Mouse (Mus musculus): ENCODE results near the gene Thsd4. TPM values are rescaled to one million over a fixed set of nuclear protein-coding genes. Genes with fewer than 3 reads are reported as not detected.

The Thsd4 gene
- total RNA-seq, 2 experiments from 2014 or later = 5.0 to 5.5 TPM

GRCm38 (mm10) chr9:60351153-60351552 lies 170.7 kb downstream of the Thsd4 start:
- DNase-seq (ENCODE audit: extremely low spot score in 1 of 2, low spot score in 2 of 2) = no peak
- H3K4me3 ChIP-seq = no peak overlapping the region
- TF ChIP-seq CTCF (IDR thresholded peaks at IDR 0.05) = no peak
- no peak overlapping the region for H3K27ac ChIP-seq
- intact Hi-C loops (cut with DNase I) = no loop called here

- no peak for TF ChIP-seq CTCF (IDR thresholded peaks at IDR 0.05)
- DNase-seq (ENCODE audit: extremely low spot score in 1 of 2, low spot score in 2 of 2) = no peak
- no peak overlapping the region for H3K4me3 ChIP-seq
- intact Hi-C loops (cut with DNase I) = no loop called here
- H3K27ac ChIP-seq = no peak overlapping the region
Observed at GRCm38 (mm10) chr9:60336147-60336546, 185.7 kb downstream of the Thsd4 start.

DNA sequence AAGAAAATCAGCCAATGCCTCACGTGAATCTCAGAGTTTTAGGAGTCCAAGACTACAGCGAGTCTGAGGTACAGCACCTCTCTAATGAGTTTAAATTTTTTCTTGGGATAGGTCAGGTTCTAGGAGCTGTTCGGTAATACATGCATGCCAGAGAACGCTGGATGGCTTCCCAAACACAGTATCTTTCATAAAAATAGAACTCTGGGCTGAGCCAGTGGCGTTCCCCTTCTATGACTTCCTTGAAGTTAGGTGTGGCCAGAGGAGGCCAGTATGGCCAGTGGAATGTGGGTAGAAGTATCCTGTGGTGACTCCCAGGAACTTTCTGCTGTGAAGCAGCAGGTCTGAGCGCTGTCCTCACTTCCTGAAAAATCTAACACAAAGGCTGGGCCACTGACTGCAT lies 186.4 kb downstream of the Thsd4 start:
- Histone ChIP-seq H3K27ac (no peak overlapping the region), H3K4me3 (no peak overlapping the region)
- no peak for DNase-seq (ENCODE audit: extremely low spot score in 1 of 2, low spot score in 2 of 2)
- no peak for TF ChIP-seq CTCF (IDR thresholded peaks at IDR 0.05)
- intact Hi-C loops (cut with DNase I) = no loop called here

- Histone ChIP-seq H3K4me3 (no peak overlapping the region), H3K27ac (no peak overlapping the region)
- no peak for TF ChIP-seq CTCF (IDR thresholded peaks at IDR 0.05)
- intact Hi-C loops (cut with DNase I) = no loop called here
- DNase-seq (ENCODE audit: extremely low spot score in 1 of 2, low spot score in 2 of 2) = no peak
Observed at GRCm38 (mm10) chr9:60329911-60330310, 191.9 kb downstream of the Thsd4 start.

DNA sequence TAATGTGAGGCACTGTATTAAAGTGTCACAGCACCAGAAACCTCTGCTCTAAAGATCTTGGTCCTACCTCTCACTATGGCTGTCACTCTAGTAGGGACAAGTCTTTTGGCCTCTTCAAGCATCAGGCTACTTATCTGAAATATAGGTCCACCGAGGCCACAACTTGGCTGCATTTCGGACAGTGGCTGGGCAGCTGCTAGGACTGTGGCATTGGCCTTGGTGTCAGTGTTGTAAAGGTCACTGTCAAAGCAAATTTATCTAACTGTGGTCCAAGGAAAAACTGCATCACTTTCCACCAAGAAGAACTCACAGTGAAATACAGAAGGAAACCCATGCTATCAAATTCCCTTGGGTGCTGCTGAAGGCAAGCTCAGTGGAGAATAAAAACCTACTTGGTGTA lies 197.1 kb downstream of the Thsd4 start:
- intact Hi-C loops (cut with DNase I) = no loop called here

DNA sequence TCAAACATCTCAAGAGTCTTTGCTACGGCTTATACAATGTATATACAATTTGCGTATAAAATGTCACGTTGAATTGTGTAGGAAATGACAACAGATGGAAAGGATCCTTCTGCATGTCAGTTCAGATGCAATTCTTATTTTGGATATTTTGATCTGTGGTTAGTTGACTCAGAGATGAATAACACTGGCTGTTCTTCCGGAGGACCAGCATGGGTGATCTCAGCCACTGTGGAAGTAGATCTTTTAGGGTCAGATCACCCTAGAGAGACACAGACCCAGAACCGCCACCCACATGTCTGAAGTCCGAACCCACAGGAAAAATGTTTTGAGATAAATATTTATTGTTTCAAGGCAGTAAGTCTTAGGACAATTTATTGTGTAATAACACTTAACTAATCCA lies 198.4 kb downstream of the Thsd4 start:
- TF ChIP-seq CTCF (IDR thresholded peaks at IDR 0.05) = no peak
- intact Hi-C loops (cut with DNase I) = no loop called here
- no peak for DNase-seq (ENCODE audit: extremely low spot score in 1 of 2, low spot score in 2 of 2)
- Histone ChIP-seq H3K4me3 (no peak overlapping the region), H3K27ac (no peak overlapping the region)

More for the DNA sequence above, 197.1 kb downstream of the Thsd4 start:
- no peak for DNase-seq (ENCODE audit: extremely low spot score in 1 of 2, low spot score in 2 of 2)
- no peak for TF ChIP-seq CTCF (IDR thresholded peaks at IDR 0.05)
- no peak overlapping the region for H3K27ac ChIP-seq
- H3K4me3 ChIP-seq = no peak overlapping the region

GRCm38 (mm10) chr9:60317291-60317690 lies 204.6 kb downstream of the Thsd4 start:
- H3K27ac ChIP-seq = no peak overlapping the region
- H3K4me3 ChIP-seq = no peak overlapping the region
- no peak for DNase-seq (ENCODE audit: extremely low spot score in 1 of 2, low spot score in 2 of 2)
- TF ChIP-seq CTCF (IDR thresholded peaks at IDR 0.05) = no peak
- intact Hi-C loops (cut with DNase I) = no loop called here

- intact Hi-C loops (cut with DNase I) = no loop called here
- DNase-seq (ENCODE audit: extremely low spot score in 1 of 2, low spot score in 2 of 2) = no peak
- H3K4me3 ChIP-seq = no peak overlapping the region
- no peak for TF ChIP-seq CTCF (IDR thresholded peaks at IDR 0.05)
- H3K27ac ChIP-seq = no peak overlapping the region
Observed at GRCm38 (mm10) chr9:60316510-60316909, 205.3 kb downstream of the Thsd4 start.

DNA sequence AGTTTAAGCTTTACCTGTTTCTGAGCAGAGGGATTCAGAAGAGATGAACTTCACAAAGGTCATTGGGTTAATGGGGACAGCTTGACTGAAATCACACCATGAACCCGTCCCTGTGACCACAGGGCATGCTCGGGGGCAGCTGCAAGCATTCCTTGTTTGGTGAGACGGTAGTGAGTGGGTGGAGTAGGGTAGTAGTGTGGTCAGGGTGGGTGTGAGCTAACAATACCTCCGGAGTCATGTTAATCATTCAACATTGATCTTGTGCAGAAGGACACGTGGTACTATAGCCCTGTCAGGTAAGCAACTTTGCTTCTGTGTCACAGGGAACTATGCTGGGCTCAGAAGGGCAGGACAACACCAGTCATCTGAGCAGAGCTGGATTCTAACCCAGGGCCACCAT lies 206.3 kb downstream of the Thsd4 start:
- H3K4me3 ChIP-seq = no peak overlapping the region
- no peak for TF ChIP-seq CTCF (IDR thresholded peaks at IDR 0.05)
- no peak for DNase-seq (ENCODE audit: extremely low spot score in 1 of 2, low spot score in 2 of 2)
- no peak overlapping the region for H3K27ac ChIP-seq
- intact Hi-C loops (cut with DNase I) = no loop called here

- no peak for TF ChIP-seq CTCF (IDR thresholded peaks at IDR 0.05)
- no peak for DNase-seq (ENCODE audit: extremely low spot score in 1 of 2, low spot score in 2 of 2)
- intact Hi-C loops (cut with DNase I) = no loop called here
- no peak overlapping the region for H3K27ac ChIP-seq
- no peak overlapping the region for H3K4me3 ChIP-seq
Observed at GRCm38 (mm10) chr9:60313661-60314060, 208.2 kb downstream of the Thsd4 start.

GRCm38 (mm10) chr9:60312670-60313069 lies 209.2 kb downstream of the Thsd4 start:
- TF ChIP-seq CTCF (IDR thresholded peaks at IDR 0.05) = no peak
- no peak for DNase-seq (ENCODE audit: extremely low spot score in 1 of 2, low spot score in 2 of 2)
- H3K27ac ChIP-seq = no peak overlapping the region
- intact Hi-C loops (cut with DNase I) = no loop called here
- no peak overlapping the region for H3K4me3 ChIP-seq

DNA sequence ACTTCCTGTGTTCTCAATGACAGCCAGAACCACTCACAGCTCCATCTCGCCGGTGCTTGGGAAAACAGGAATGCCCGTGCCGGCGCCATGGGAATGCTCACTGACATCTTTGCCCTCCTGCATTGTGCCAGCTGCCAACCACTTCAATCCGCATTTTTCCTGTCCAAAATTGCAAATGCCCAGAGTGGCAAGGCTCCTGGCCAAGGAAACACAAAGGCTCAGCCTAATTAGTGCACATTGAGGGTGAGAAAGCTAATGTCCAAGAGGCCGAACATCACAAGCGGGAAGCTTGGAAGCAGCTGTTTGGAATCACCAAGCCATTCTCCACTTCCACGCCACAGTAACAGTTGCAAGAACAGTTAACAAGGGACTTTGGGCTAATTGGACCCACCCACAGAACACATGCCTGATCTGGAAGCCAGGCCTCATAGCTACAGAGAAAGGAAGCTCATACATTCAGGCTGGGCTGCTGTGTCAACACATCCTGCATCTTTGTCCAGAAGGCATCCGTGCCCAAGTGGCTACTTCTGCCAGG lies 210.2 kb downstream of the Thsd4 start:
- Histone ChIP-seq H3K27ac (no peak overlapping the region), H3K4me3 (no peak overlapping the region)
- intact Hi-C loops (cut with DNase I) = no loop called here
- no peak for TF ChIP-seq CTCF (IDR thresholded peaks at IDR 0.05)
- DNase-seq (ENCODE audit: extremely low spot score in 1 of 2, low spot score in 2 of 2) = peak; percentile 25 to 39

DNA sequence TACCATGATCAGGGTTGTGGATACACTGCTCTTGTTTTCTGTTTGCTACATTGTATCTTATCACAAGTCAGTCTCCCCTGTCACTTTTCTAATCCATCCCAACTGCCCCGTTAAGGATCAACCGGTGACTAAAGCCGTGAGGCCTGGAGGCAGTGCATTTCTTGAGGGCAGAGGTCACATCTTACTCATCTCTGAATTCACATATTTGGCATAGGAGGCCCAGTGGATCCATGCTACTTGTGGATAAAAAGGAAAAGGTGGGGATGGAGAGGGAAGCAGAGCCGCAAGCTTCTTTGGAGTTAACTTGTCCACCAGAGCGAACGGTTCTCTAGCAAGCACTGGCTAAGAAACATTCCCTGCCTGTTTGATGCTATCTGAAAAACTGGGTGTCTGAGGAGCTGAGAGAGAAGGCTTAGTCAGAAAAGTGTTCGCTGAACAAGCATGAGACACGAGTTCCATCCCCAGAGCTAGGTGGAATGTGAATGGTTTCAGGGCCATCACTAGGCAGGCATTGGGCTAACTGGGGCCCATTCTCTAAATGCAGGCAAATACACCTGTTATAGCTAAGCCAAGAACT lies 211.0 kb downstream of the Thsd4 start:
- Histone ChIP-seq H3K27ac (no peak overlapping the region), H3K4me3 (no peak overlapping the region)
- intact Hi-C loops (cut with DNase I) = no loop called here
- TF ChIP-seq CTCF (IDR thresholded peaks at IDR 0.05) = no peak
- DNase-seq (ENCODE audit: extremely low spot score in 1 of 2, low spot score in 2 of 2) = no peak

Measured in left cerebral cortex, adult 2 months (tissue).